Mouse (Mus musculus) midbrain, embryonic 11.5 days (tissue): ENCODE data around the gene Spg11. TPM values are rescaled to one million over a fixed set of nuclear protein-coding genes. Genes with fewer than 3 reads are reported as not detected.
"Not testable (repeated sequence)": the region's sequence is repeated elsewhere in the genome, so short reads cannot be mapped to it uniquely, and the experiment has no call there.

Experiments used
- ATAC-seq: fragments of 200-750 bp; cut with Nextera tagmentation; 2 replicates; pipeline ENCODE4 v1.8.0; 2017; ENCODE audit warnings: moderate TSS enrichment, moderate library complexity; ENCODE audit not compliant: low FRiP score
- DNase-seq: peaks from one replicate; pipeline ENCODE4 v3.0.0; 2015; ENCODE audit warnings: low spot score; ENCODE audit errors: missing footprints
- H3K27ac ChIP-seq: fragments of 300-500 bp; sonication (generic); 2 replicates; pipeline ENCODE4 v1.5.1; 2014; ENCODE audit warnings: low read depth, low read length
- H3K27me3 ChIP-seq: fragments of 300-500 bp; sonication (generic); 2 replicates; pipeline ENCODE4 v1.6.1; 2014; ENCODE audit warnings: mild to moderate bottlenecking, low read length, moderate library complexity, mixed read lengths; ENCODE audit not compliant: control insufficient read depth, insufficient read depth
- H3K36me3 ChIP-seq: fragments of 300-500 bp; sonication (generic); 2 replicates; pipeline ENCODE4 v1.6.1; 2014; ENCODE audit warnings: mild to moderate bottlenecking, low read length, moderate library complexity, mixed read lengths; ENCODE audit not compliant: control insufficient read depth, insufficient read depth
- H3K4me1 ChIP-seq: fragments of 300-500 bp; sonication (generic); 2 replicates; pipeline ENCODE4 v1.6.1; 2014; ENCODE audit warnings: low read length; ENCODE audit not compliant: control insufficient read depth, insufficient read depth
- H3K4me2 ChIP-seq: fragments of 300-500 bp; sonication (generic); 2 replicates; pipeline ENCODE4 v1.6.1; 2014; ENCODE audit warnings: mild to moderate bottlenecking, moderate library complexity
- H3K4me3 ChIP-seq: fragments of 300-500 bp; sonication (generic); 2 replicates; pipeline ENCODE4 v1.5.1; 2014; ENCODE audit warnings: low read depth, low read length
- H3K9ac ChIP-seq: fragments of 300-500 bp; sonication (generic); 2 replicates; pipeline ENCODE4 v1.6.1; 2014; ENCODE audit warnings: low read length
- H3K9me3 ChIP-seq: fragments of 300-500 bp; sonication (generic); 2 replicates; pipeline ENCODE4 v1.6.1; 2016; ENCODE audit warnings: low read length; ENCODE audit not compliant: control insufficient read depth
- WGBS: fragments of 180-500 bp; shearing (Covaris S2); extraction: QIAGEN DNeasy Blood & Tissue Kit; methylation state at CpG from one replicate; pipeline ENCODE4 v1.1.7; 2014; 5-methylcytosine and 5-hydroxymethylcytosine counted together
- polyA plus RNA-seq: library from polyadenylated mRNA; unstranded; fragments of >200 nt; fragmentation: Nextera tagmentation; extraction: Ambion mirVana; gene quantifications from 2 replicates; pipeline ENCODE4 v1.2.1, GENCODE M21; 2014

Spg11 gene
- polyA plus RNA-seq, 1 experiment from 2014 or later, result 11.9 TPM

DNA sequence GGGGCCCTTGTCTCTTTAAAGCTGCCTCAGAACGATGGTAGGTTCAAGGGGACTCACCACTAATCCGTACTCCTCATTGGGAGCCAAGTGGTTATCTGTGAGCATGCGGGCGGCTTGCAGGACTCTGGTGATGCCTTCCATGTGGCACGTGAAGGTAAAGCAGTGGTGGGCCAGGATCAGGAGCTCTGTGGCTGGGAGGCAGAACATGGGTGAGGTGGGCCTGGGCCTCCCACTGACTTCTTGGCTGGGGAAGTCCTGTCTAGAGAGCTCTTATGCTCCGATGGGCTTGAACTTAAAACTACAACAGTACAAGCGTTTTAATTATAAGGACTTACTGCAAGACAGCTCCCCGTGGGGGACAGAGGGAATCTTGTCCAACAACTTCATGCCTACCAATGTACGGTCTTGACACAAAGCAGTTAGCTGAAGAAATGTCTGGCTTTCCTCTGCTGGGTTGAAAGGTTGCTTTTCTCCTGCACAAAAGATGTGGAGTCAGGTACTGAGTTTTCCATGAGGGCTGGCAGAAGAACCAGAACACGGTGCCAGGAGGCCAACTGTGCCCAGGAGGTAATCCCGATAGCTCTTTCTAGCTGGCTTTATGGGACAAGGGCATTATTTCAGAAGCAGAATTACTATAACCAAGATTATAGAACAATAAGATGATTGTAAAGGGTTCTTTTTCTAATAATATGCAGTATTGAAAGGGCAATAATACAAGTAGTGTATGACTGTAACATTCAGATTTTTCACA, 58.6 kb downstream of the Spg11 start:
- 92% methylated on average over 11 of the region's 11 CpGs for WGBS
- H3K36me3 ChIP-seq, result peaks cover 14% of the 10 kb centered on the region
- no peaks in the 10 kb centered on the region for H3K27me3 ChIP-seq
- H3K27ac ChIP-seq, result no peak overlapping the region
- no peaks in the 10 kb centered on the region for H3K9me3 ChIP-seq
- no peak overlapping the region for H3K4me3 ChIP-seq
- ATAC-seq (no peak), DNase-seq (no peak)
- no peaks in the 10 kb centered on the region for H3K4me1 ChIP-seq
- no peak overlapping the region for H3K4me2 ChIP-seq
- no peak overlapping the region for H3K9ac ChIP-seq

- ATAC-seq, result no peak
- Histone ChIP-seq H3K4me3 (no peak overlapping the region), H3K36me3 (peaks cover 3% of the 10 kb centered on the region; the same call in 1 of the 2 replicates), H3K27ac (no peak overlapping the region), H3K4me1 (no peaks in the 10 kb centered on the region), H3K9me3 (no peaks in the 10 kb centered on the region), H3K27me3 (no peaks in the 10 kb centered on the region), H3K4me2 (no peak overlapping the region), H3K9ac (no peak overlapping the region)
- DNase-seq, result no peak
These were observed 74.3 kb downstream of the Spg11 start for GRCm38 (mm10) chr2:122043926-122044325.

- Histone ChIP-seq H3K9me3 (no peaks in the 10 kb centered on the region), H3K27ac (no peak overlapping the region), H3K4me3 (no peak overlapping the region), H3K9ac (no peak overlapping the region), H3K36me3 (peaks cover 2% of the 10 kb centered on the region; the same call in 1 of the 2 replicates), H3K4me1 (no peaks in the 10 kb centered on the region), H3K4me2 (no peak overlapping the region), H3K27me3 (no peaks in the 10 kb centered on the region)
- no peak for ATAC-seq
- no peak for DNase-seq
- WGBS, result 93% methylated on average over 3 of the region's 3 CpGs
These were observed 82.1 kb downstream of the Spg11 start for GRCm38 (mm10) chr2:122036064-122036463.

DNA sequence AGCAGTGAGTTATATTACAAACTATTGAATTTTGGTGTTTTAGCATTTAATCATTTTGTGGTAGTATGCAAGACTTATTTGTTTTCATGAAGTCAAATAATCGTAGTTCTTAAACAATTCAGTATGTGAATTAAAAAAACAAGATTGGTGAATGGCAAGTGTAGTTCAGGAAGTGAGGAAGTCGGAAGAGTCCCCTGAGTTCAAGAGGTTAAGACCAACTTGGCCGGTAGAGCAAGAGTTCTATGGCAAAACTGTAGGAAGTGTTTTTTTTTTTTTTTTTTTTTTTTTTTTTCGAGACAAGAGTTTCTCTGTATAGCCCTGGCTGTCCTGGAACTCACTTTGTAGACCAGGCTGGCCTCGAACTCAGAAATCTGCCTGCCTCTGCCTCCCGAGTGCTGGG, 86.2 kb downstream of the Spg11 start:
- Histone ChIP-seq H3K9ac (no peak overlapping the region), H3K27me3 (no peaks in the 10 kb centered on the region), H3K4me2 (no peak overlapping the region), H3K9me3 (no peaks in the 10 kb centered on the region), H3K27ac (no peak overlapping the region), H3K36me3 (peaks cover 2% of the 10 kb centered on the region; the same call in 1 of the 2 replicates), H3K4me3 (no peak overlapping the region), H3K4me1 (peaks cover 9% of the 10 kb centered on the region; the same call in 1 of the 2 replicates)
- DNase-seq (peak; percentile 60), ATAC-seq (no peak)
- 84% methylated on average over 6 of the region's 6 CpGs for WGBS

GRCm38 (mm10) chr2:122028756-122029700, 89.2 kb downstream of the Spg11 start:
- Histone ChIP-seq H3K36me3 (peaks cover 2% of the 10 kb centered on the region; the same call in 1 of the 2 replicates), H3K27ac (peak overlapping the region; percentile 51), H3K4me2 (peak overlapping the region; percentile 80), H3K9ac (peak overlapping the region; percentile 91), H3K9me3 (no peaks in the 10 kb centered on the region), H3K4me1 (peaks cover 9% of the 10 kb centered on the region; the same call in 1 of the 2 replicates), H3K27me3 (no peaks in the 10 kb centered on the region), H3K4me3 (peak overlapping the region; percentile 86)
- DNase-seq (peak; percentile 94), ATAC-seq (peak; percentile 78)
- WGBS, result 1% methylated on average over 69 of the region's 71 CpGs

DNA sequence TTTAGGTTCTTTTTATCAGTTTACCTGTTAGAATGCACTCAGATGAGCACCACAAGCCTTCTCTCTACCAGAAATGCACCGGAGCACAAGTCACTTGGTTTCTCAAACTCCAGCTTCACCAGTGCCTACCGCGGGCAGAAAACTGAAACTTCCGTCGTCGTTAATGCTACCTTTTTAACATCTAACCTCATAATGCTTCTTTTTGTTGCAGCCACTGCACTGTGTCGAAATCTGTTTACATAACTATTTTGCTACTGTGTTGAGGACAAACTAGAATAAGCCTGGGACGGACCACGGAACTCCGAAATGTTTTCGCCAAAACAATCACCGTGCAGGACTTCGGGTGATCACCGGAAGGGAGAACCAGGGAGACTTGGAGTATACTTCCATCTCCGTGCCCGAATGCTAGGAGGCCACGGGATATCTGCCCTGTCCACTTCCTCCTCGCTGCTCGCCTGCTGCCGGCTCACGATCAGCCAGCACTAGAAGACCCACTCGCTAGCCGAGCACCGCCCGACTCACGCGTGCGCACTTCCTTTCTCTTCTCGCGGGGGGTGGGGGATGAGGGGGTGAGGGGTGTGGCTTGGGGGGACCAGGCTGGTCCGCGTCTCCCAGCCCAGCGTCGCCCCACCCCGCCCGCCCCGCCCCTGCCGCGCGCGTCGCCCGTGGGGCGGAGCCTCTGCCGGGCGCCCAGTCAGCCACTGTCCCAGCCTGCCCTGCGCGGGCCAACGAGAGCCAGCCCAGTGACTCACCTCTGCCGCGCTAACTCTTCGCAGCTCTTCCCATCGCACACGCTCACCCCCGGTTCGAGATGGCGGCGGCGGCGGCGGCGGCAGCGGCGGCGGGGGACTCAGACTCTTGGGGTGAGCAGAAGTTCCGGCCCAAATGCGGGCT, 90.1 kb downstream of the Spg11 start, which contains the start of gene Eif3j1:
Gene Eif3j1 (plus strand): TSS at position 685 of the 894 bp plus-strand sequence.
- peak; percentile 99 for ATAC-seq
- Histone ChIP-seq H3K9me3 (no peaks in the 10 kb centered on the region), H3K4me2 (peak within 1 kb of the TSS; percentile 80), H3K27ac (peak within 1 kb of the TSS; percentile 54), H3K36me3 (peaks cover 2% of the 10 kb centered on the region; the same call in 1 of the 2 replicates), H3K4me3 (peak within 1 kb of the TSS; percentile 86), H3K9ac (peak within 1 kb of the TSS; percentile 91), H3K27me3 (no peaks in the 10 kb centered on the region), H3K4me1 (peaks cover 9% of the 10 kb centered on the region; the same call in 1 of the 2 replicates)
- peak; percentile 98 for DNase-seq
- under 1% methylated on average over 52 of the region's 67 CpGs for WGBS

- H3K27me3 ChIP-seq, DNase-seq, H3K27ac ChIP-seq, H3K4me3 ChIP-seq, ATAC-seq, H3K4me2 ChIP-seq, H3K36me3 ChIP-seq, H3K9ac ChIP-seq, H3K4me1 ChIP-seq, H3K9me3 ChIP-seq: not testable (repeated sequence)
- WGBS, result 93% methylated on average over 10 of the region's 10 CpGs
These were observed 91.1 kb downstream of the Spg11 start for GRCm38 (mm10) chr2:122027091-122027490.

- Histone ChIP-seq H3K9me3 (no peaks in the 10 kb centered on the region), H3K4me3 (no peak overlapping the region), H3K27ac (no peak overlapping the region), H3K9ac (no peak overlapping the region), H3K4me2 (no peak overlapping the region), H3K4me1 (no peaks in the 10 kb centered on the region), H3K36me3 (no peaks in the 10 kb centered on the region), H3K27me3 (no peaks in the 10 kb centered on the region)
- DNase-seq (no peak), ATAC-seq (no peak)
- WGBS, result 77% methylated on average over 2 of the region's 2 CpGs
These were observed 95.9 kb downstream of the Spg11 start for GRCm38 (mm10) chr2:122022284-122022683.
